Mouse (Mus musculus): ENCODE results near the gene Arf1. TPM values are rescaled to one million over a fixed set of nuclear protein-coding genes. Genes with fewer than 3 reads are reported as not detected.

Gene Arf1
- polyA plus RNA-seq, 1 experiment from 2014 or later, result 522 TPM

GRCm38 (mm10) chr11:59164384-59164783 lies 63.7 kb downstream of the Arf1 start:
- no peak for DNase-seq (ENCODE audit: low read depth, low spot score)
- ChIA-PET POLR2A (interaction anchor here (0.7 kb wide), 1 partner anchor 85 kb away, joined by 3 read pairs; no protein-coding TSS in a partner anchor), CTCF (interaction anchor here (1.5 to 2.1 kb wide), 2 partner anchors 18 to 66 kb away, joined by 4 to 5 read pairs; no protein-coding TSS in a partner anchor)
- in situ Hi-C loops (cut with MboI; ENCODE audit: low pct_unique_long_range_greater_than_20kb), result no loop called here
- ATAC-seq, result no peak
- H3K27me3 ChIP-seq, result no peaks in the 10 kb centered on the region
- no peak for TF ChIP-seq CTCF (IDR thresholded peaks at IDR 0.05)

GRCm38 (mm10) chr11:59163255-59164236 lies 64.5 kb downstream of the Arf1 start, which contains the start of gene Iba57:
Gene Iba57, minus strand, starts transcription at chr11:59163739.
- ATAC-seq (peak; percentile 92), DNase-seq (ENCODE audit: low read depth, low spot score) (peak; percentile 86)
- in situ Hi-C loops (cut with MboI; ENCODE audit: low pct_unique_long_range_greater_than_20kb), result no loop called here
- POLR2A ChIA-PET, result interaction anchor here (0.6 to 1.6 kb wide), 4 partner anchors 10 to 299 kb away, joined by 3 to 5 read pairs (median 3); no protein-coding TSS in a partner anchor
- CTCF ChIA-PET, result interaction anchor here (0.8 to 2.1 kb wide), 3 partner anchors 19 to 65 kb away, joined by 3 to 5 read pairs (median 4); no protein-coding TSS in a partner anchor
- H3K27me3 ChIP-seq, result no peaks in the 10 kb centered on the region
- TF ChIP-seq CTCF (IDR thresholded peaks at IDR 0.05), result no peak

GRCm38 (mm10) chr11:59162443-59163254 lies 65.4 kb downstream of the Arf1 start:
- ChIA-PET CTCF (interaction anchor here (0.8 to 2.1 kb wide), 2 partner anchors 20 to 63 kb away, joined by 3 to 5 read pairs; no protein-coding TSS in a partner anchor), POLR2A (interaction anchor here (0.7 to 1.6 kb wide), 3 partner anchors 10 to 12 kb away, joined by 3 to 5 read pairs (median 3); no protein-coding TSS in a partner anchor)
- ATAC-seq (no peak), DNase-seq (ENCODE audit: low read depth, low spot score) (no peak)
- H3K27me3 ChIP-seq, result no peaks in the 10 kb centered on the region
- TF ChIP-seq CTCF (IDR thresholded peaks at IDR 0.05), result no peak
- in situ Hi-C loops (cut with MboI; ENCODE audit: low pct_unique_long_range_greater_than_20kb), result no loop called here

Other genes with a start within 250 kb of the Arf1 start
- gene Obscn, start 91.9 kb downstream of the Arf1 start, polyA plus RNA-seq (2021), result 0.06 TPM
- gene Iba57, start 64.5 kb downstream of the Arf1 start, polyA plus RNA-seq (2021), result 6.8 TPM
- 0.13 TPM for gene Gjc2, start 45.1 kb downstream of the Arf1 start, polyA plus RNA-seq (2021)
- gene Guk1, start 36.1 kb downstream of the Arf1 start, polyA plus RNA-seq (2021), result 78.7 TPM
- gene Mrpl55, start 25.8 kb downstream of the Arf1 start, polyA plus RNA-seq (2021), result 48.6 TPM
- gene 2310033P09Rik, start 19.9 kb downstream of the Arf1 start, polyA plus RNA-seq (2021), result 24.6 TPM
- gene Wnt3a, start 62.5 kb upstream of the Arf1 start, polyA plus RNA-seq (2021), result not detected
- 7.5 TPM for gene Wnt9a, start 78.7 kb upstream of the Arf1 start, polyA plus RNA-seq (2021)
- not detected for gene Prss38, start 147.4 kb upstream of the Arf1 start, polyA plus RNA-seq (2021)
- gene Jmjd4, start 221.8 kb upstream of the Arf1 start, polyA plus RNA-seq (2021), result 13.8 TPM
- gene Snap47, start 222.9 kb upstream of the Arf1 start, polyA plus RNA-seq (2021), result 142 TPM
- 8.0 TPM for gene Zfp867, start 244.2 kb upstream of the Arf1 start, polyA plus RNA-seq (2021)